ENCODE assay signal across 16 mouse cellular contexts in the genomic region with DNA sequence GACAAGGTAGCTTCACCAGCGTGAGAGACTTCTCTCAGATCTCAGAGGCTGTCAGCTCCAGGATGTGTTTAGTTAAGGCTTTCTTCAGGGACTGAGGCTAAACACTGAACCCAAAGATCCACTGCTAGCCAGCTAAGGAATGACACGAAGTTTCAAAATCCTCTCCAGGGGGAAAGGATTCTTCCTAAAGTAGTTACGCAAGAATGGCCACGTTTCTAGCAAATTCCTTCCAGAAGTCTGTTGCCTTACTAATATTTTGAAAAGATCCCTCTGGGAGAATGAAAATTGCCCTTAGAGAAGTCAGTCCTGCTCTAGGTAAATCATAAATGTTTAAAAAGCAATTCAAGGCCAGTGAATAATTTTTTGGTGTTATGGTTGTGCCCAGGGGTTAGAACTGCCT.
"Had no signal": no experiment of that assay in that cellular context is flagged by ENCODE, and none has a peak within 500 bp of the region (broad histone marks: within the 10 kb centered on the region; RNA-seq: fewer than 3 reads in every experiment).

No protein-coding gene starts in this region.

- DNase-seq: kidney, adult 9 months; kidney, postnatal 14 days; kidney, postnatal 4 days; left cerebral cortex, postnatal 4 days; liver, postnatal 0 days; lung, embryonic 14.5 days; lung, postnatal 10 days; lung, postnatal 4 days; midbrain, embryonic 14.5 days; thymus, adult 2 months; thymus, postnatal 14 days; thymus, postnatal 4 days had no signal

- H3K4me3 ChIP-seq: limb, embryonic 12.5 days; limb, embryonic 15.5 days had no signal

- H3K27ac ChIP-seq: limb, embryonic 12.5 days; limb, embryonic 15.5 days; liver, embryonic 14.5 days; stomach, postnatal 0 days had no signal

- H3K4me1 ChIP-seq: limb, embryonic 12.5 days; limb, embryonic 15.5 days had no signal
